Mouse (Mus musculus): ENCODE measurements around the gene Ffar2. TPM values are rescaled to one million over a fixed set of nuclear protein-coding genes. Genes with fewer than 3 reads are reported as not detected.

The Ffar2 gene
- polyA plus RNA-seq, 1 experiment from 2014 or later: not detected

DNA sequence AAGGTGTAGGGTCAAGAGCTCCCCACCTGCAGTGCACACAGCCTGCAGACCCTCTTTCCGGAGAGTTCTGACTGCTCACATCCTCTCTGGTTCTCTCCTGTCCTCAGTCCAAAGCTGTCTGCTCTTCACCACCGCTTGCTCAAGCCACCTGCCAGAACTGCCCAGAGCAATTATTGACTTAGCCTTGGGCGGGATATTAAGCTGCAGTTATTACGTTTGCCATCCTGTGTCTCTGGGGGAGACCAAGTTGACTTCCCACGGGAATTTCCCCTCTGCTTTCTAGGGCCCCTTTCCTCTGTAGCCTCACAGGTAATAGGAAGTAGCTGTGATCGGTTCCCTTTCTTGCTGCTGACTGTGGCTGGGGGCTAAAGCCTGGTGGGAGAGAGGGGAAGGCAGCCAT lies 3.4 kb downstream of the Ffar2 start:
- H3K4me3 ChIP-seq: no peak overlapping the region
- ATAC-seq: no peak
- H3K27ac ChIP-seq: no peak overlapping the region
- no peaks in the 10 kb centered on the region for H3K9me3 ChIP-seq (replicated peaks)
- no peak overlapping the region for H3K4me2 ChIP-seq
- no peak overlapping the region for H3K9ac ChIP-seq
- no peaks in the 10 kb centered on the region for H3K4me1 ChIP-seq
- WGBS: 73% methylated on average over 6 of the region's 6 CpGs
- H3K27me3 ChIP-seq: no peaks in the 10 kb centered on the region
- H3K36me3 ChIP-seq (ENCODE audit: poor library complexity, severe bottlenecking): no peaks in the 10 kb centered on the region

DNA sequence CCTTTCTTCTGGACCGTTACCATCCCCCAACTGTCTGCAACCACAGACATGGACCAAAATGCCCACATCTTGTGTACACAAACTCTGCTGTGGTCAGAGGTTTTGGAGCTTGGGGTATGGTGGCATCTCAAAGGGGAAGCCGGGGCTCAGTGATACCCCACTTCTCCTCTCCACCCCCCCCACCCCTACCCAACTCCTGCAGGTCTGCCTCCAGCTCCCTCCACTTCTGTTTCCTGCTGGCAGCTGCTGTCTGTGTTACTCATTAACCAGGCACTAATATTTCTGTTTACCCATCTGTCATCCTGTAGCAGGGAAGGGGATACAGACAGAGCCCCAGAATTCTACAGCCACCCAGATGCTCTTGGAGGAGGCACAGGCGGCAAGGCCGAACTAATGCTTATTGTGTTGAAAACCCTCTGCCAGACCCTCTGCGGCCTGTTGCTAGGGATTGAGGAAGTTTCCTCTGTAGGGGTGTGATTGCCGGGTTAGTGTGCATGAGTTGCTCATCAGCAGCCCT lies 11.2 kb downstream of the Ffar2 start:
- Histone ChIP-seq H3K4me3 (no peak overlapping the region), H3K27ac (no peak overlapping the region), H3K27me3 (no peaks in the 10 kb centered on the region), H3K36me3 (ENCODE audit: poor library complexity, severe bottlenecking) (no peaks in the 10 kb centered on the region), H3K9ac (no peak overlapping the region), H3K4me1 (no peaks in the 10 kb centered on the region), H3K4me2 (no peak overlapping the region), H3K9me3 (replicated peaks) (0 out of 2 replicates have a peak, but pooled peaks cover 3% of the 10 kb centered on the region)
- ATAC-seq: no peak
- WGBS: 67% methylated on average over 6 of the region's 6 CpGs

DNA sequence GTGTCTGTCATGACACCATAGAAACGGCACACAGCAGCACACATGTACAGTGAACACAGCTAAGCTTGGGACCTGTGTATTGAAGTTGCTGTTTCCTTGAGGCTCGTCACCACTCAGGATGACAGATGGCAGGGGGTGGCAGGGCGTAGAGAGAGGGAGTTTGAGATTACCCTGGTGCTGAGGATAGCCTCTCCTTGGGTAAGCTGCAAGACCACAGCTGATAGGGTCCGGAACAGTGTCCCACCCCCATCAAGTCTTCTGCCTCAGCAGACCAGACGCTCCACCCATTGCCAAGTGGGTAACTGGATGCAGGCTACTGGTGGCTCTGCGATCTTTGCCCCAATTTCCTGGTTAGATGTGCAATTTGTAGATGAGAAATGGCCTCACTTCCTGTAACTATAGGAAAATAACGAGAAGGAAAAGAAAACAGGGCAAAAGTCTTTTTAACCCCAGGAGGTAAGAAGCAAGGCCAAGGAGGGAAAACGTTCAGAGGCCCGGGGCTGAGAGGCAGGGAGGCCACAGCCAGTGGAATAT lies 11.8 kb downstream of the Ffar2 start:
- ATAC-seq: no peak
- Histone ChIP-seq H3K4me2 (no peak overlapping the region), H3K36me3 (ENCODE audit: poor library complexity, severe bottlenecking) (no peaks in the 10 kb centered on the region), H3K27ac (no peak overlapping the region), H3K4me3 (no peak overlapping the region), H3K9ac (no peak overlapping the region), H3K9me3 (replicated peaks) (0 out of 2 replicates have a peak, but pooled peaks cover 3% of the 10 kb centered on the region), H3K27me3 (no peaks in the 10 kb centered on the region), H3K4me1 (no peaks in the 10 kb centered on the region)
- WGBS: 75% methylated on average over 9 of the region's 9 CpGs

DNA sequence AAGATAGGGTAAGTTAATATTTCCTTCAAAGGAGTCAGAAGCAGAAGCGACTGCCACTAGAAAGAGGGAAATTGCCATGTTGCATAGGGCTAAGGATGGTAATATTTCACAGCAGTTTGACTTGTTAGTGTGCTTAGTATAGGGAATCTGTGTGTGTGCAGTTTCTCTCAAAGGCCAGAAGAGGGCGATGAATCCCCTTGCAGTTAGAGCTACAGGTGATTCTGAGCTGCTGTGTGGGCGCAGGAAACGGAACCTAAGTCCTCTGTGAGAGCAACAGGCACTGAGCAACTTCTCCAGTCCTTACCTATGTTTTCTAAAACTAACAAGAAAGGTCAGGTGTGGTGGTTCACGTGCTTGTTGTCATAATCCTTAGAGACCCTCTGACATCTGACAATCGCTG lies 13.3 kb downstream of the Ffar2 start:
- Histone ChIP-seq H3K4me3 (no peak overlapping the region), H3K4me1 (no peaks in the 10 kb centered on the region), H3K27me3 (no peaks in the 10 kb centered on the region), H3K9ac (no peak overlapping the region), H3K36me3 (ENCODE audit: poor library complexity, severe bottlenecking) (no peaks in the 10 kb centered on the region), H3K4me2 (no peak overlapping the region), H3K27ac (no peak overlapping the region), H3K9me3 (replicated peaks) (0 out of 2 replicates have a peak, but pooled peaks cover 3% of the 10 kb centered on the region)
- WGBS: 57% methylated on average over 6 of the region's 6 CpGs
- no peak for ATAC-seq

DNA sequence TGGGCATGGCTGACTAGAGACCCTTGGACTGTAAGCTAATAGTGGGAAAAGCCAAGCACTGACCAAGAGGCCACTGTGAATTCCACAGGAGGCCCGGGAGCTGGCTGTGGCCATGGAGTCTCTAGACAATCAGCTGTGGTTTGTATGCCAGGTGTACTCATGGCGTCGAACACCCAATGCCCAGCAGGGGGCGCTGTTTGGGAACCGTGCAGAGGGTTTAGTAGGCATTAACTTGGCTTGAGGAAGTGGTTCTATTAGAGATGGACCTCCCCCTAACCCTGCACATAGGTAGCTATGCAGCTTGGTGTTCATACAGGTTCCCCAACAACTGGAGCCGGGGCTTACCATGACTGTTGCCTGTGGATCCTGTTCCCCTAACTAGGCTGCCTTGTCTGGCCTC lies 17.7 kb downstream of the Ffar2 start:
- Histone ChIP-seq H3K27ac (no peak overlapping the region), H3K4me3 (no peak overlapping the region), H3K4me2 (no peak overlapping the region), H3K36me3 (ENCODE audit: poor library complexity, severe bottlenecking) (no peaks in the 10 kb centered on the region), H3K9me3 (replicated peaks) (0 out of 2 replicates have a peak, but pooled peaks cover 3% of the 10 kb centered on the region), H3K9ac (no peak overlapping the region), H3K4me1 (no peaks in the 10 kb centered on the region), H3K27me3 (no peaks in the 10 kb centered on the region)
- no peak for ATAC-seq
- WGBS: 52% methylated on average over 6 of the region's 6 CpGs

DNA sequence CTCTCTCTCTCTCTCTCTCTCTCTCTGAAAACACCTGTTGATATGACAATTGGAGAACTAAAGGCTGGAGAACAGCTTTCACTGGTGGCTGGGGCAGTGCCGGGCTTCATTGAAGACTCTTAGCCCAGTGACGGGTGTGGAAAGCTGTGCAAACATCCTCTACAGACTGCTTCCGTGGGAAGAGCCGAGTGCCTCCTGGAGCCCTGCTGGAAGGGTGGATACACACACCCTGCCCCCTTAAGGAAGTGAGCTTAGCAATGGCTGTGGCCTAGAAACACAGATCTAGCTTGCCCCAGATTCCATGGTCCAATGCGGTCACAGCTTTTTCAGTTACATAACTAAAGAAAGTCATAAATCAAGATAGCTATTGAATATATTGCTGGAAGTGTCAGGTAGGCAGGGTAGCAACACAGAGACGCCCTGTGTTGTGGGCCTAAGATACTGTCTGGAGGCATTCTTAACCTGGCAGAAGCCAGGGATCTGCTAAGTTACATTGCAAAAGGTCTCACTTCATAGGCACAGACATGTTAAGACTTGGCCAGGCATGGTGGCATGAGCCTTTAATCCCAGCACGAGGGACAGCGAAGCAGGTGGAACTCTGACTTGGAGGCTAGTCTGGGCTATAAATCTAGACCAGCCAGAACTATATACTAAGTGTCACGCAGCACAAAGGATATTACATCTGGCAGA lies 19.4 kb downstream of the Ffar2 start:
- Histone ChIP-seq H3K9me3 (replicated peaks) (peaks cover 10% of the 10 kb centered on the region), H3K4me2 (no peak overlapping the region), H3K27me3 (no peaks in the 10 kb centered on the region), H3K4me3 (no peak overlapping the region), H3K36me3 (ENCODE audit: poor library complexity, severe bottlenecking) (no peaks in the 10 kb centered on the region), H3K4me1 (no peaks in the 10 kb centered on the region), H3K9ac (no peak overlapping the region), H3K27ac (no peak overlapping the region)
- ATAC-seq: no peak
- WGBS: 88% methylated on average over 9 of the region's 9 CpGs

DNA sequence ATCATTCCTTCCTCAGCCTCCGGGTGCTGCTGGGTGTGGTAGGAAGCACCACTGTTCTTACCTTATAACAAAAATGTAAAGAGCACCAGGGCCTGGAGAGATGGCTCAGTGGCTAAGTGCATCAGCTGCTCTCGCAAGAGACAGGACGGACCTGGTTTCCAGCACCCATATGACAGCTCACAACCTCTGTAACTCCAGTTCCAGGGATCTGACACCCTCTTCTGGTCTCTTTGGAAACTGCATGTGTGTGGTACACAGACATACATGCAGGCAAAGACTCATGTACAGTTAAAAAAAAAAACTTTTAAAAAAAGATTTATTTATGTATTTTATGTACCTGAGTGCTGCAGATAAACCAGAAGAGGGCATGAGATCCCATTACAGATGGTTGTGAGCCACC lies 20.3 kb downstream of the Ffar2 start:
- 98% methylated on average over 3 of the region's 3 CpGs for WGBS
- Histone ChIP-seq H3K27ac (no peak overlapping the region), H3K9me3 (replicated peaks) (peaks cover 9% of the 10 kb centered on the region), H3K27me3 (no peaks in the 10 kb centered on the region), H3K4me2 (no peak overlapping the region), H3K4me1 (no peaks in the 10 kb centered on the region), H3K9ac (no peak overlapping the region), H3K4me3 (no peak overlapping the region), H3K36me3 (ENCODE audit: poor library complexity, severe bottlenecking) (no peaks in the 10 kb centered on the region)
- no peak for ATAC-seq

DNA sequence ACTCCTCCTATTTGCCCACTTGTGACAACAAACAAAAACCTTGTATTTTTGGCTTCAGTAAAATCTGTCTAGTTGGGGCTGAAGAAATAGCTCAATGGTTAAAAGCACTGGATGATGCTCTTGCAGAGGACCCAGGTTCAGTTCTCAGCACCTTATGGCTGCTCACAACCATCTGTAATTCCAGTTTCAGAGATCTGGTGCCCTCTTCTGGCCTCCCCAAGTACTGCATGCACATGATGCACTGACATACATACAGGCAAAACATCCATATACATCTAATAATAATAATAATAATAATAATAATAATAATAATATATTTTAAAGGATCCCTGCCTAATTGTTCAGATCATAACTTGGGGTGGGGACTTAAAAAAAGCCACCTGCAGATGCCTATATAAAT lies 22.9 kb downstream of the Ffar2 start:
- Histone ChIP-seq H3K4me2 (no peak overlapping the region), H3K9me3 (replicated peaks) (peaks cover 8% of the 10 kb centered on the region), H3K4me3 (no peak overlapping the region), H3K27me3 (no peaks in the 10 kb centered on the region), H3K9ac (no peak overlapping the region), H3K36me3 (ENCODE audit: poor library complexity, severe bottlenecking) (no peaks in the 10 kb centered on the region), H3K4me1 (no peaks in the 10 kb centered on the region), H3K27ac (no peak overlapping the region)
- no peak for ATAC-seq

DNA sequence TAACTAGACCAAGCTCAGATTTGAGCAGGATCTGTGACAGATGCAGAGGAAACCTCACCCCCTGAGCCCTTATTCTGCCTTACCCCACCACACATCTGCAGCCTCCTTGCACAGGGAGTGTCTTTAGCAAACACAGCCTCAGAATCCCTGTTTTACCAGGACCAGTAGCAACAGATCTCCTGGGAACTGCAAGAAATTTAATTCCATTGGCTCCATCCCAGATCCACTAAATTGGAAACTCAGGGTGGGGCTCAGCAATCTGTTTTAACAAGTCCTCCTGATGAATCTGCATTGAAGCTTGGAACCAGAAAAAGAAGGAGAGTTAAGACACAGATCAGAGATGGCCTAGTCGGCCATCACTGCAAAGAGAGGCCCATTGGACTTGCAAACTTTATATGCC lies 26.8 kb downstream of the Ffar2 start:
- Histone ChIP-seq H3K9ac (no peak overlapping the region), H3K27ac (no peak overlapping the region), H3K27me3 (no peaks in the 10 kb centered on the region), H3K9me3 (replicated peaks) (peaks cover 8% of the 10 kb centered on the region), H3K4me2 (no peak overlapping the region), H3K4me1 (no peaks in the 10 kb centered on the region), H3K36me3 (ENCODE audit: poor library complexity, severe bottlenecking) (no peaks in the 10 kb centered on the region), H3K4me3 (no peak overlapping the region)
- ATAC-seq: no peak
- 80% methylated on average over 1 of the region's 1 CpGs for WGBS

DNA sequence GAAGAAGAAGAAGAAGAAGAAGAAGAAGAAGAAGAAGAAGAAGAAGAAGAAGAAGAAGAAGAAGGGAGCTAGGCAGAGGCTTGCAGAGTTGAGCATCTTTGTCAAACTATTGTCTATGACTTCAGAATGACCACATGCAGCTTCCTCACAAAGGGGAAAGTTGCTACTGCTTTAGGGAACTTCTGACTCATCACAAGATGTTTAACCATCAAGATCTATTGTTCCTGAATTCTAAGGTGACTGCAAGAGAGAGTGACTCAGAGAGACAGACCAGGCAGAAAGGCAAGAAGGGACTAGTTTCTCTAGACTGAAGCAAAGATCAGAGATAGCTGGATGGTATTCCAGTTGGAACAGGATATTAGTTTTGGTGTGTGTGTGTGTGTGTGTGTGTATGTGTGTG lies 28.7 kb downstream of the Ffar2 start:
- Histone ChIP-seq H3K4me2 (no peak overlapping the region), H3K4me1 (no peaks in the 10 kb centered on the region)
- ATAC-seq: no peak

DNA sequence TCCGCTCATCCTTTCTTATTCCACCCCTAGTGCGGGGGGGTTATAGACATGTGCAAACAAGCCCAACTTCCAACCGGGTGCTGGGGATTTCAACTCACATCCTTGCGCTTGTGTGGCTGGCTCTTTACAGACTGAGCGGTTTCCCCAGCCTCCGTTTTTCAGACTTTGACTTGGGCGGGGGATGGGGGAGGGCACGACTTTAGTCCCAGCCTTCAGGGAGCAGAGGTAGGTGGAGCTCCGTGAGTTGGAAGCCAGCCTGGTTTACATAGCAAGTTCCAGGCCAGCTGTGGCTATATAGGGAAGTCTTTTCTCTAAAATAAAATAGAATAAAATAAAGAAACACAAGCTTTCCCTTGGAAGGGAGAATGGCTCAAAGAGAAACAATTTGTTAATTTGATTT lies 31.7 kb downstream of the Ffar2 start:
- peaks cover 15% of the 10 kb centered on the region; the same call in 1 of the 2 replicates for H3K27me3 ChIP-seq
- H3K4me2 ChIP-seq: no peak overlapping the region
- 26% methylated on average over 9 of the region's 9 CpGs for WGBS
- no peak overlapping the region for H3K4me3 ChIP-seq
- H3K4me1 ChIP-seq: no peaks in the 10 kb centered on the region
- no peak overlapping the region for H3K27ac ChIP-seq
- H3K9me3 ChIP-seq (replicated peaks): no peaks in the 10 kb centered on the region
- ATAC-seq: no peak
- no peaks in the 10 kb centered on the region for H3K36me3 ChIP-seq (ENCODE audit: poor library complexity, severe bottlenecking)
- no peak overlapping the region for H3K9ac ChIP-seq

More for the DNA sequence above, 28.7 kb downstream of the Ffar2 start:
- Histone ChIP-seq H3K9ac (no peak overlapping the region), H3K4me3 (no peak overlapping the region), H3K27ac (no peak overlapping the region), H3K9me3 (replicated peaks) (0 out of 2 replicates have a peak, but pooled peaks cover under 1% of the 10 kb centered on the region), H3K36me3 (ENCODE audit: poor library complexity, severe bottlenecking) (no peaks in the 10 kb centered on the region), H3K27me3 (peaks cover 4% of the 10 kb centered on the region; the same call in 1 of the 2 replicates)

DNA sequence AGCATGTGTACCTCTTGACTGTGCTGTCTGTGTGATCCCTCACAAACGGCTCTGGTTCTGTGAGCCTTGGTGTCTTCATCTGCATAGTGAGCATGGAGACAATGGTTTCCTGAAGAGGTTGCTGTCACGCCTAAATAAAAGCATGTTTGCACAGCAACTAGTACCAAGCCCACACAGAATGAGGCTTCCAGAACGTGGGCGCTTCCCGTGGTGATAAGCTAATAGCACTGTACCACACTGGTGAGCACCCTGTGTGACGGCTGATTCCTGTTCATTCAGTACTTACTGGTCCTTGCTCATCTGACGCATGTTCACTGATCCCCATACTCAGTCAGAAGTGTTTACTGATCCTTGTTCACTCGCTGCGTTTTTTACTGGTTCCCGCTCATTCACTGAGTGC lies 33.4 kb downstream of the Ffar2 start:
- H3K4me2 ChIP-seq: no peak overlapping the region
- H3K4me1 ChIP-seq: peaks cover 13% of the 10 kb centered on the region
- H3K27ac ChIP-seq: no peak overlapping the region
- H3K9me3 ChIP-seq (replicated peaks): no peaks in the 10 kb centered on the region
- no peak overlapping the region for H3K4me3 ChIP-seq
- H3K27me3 ChIP-seq: peaks cover 17% of the 10 kb centered on the region; the same call in 1 of the 2 replicates
- WGBS: 83% methylated on average over 10 of the region's 10 CpGs
- no peak for ATAC-seq
- no peak overlapping the region for H3K9ac ChIP-seq
- H3K36me3 ChIP-seq (ENCODE audit: poor library complexity, severe bottlenecking): no peaks in the 10 kb centered on the region
